Mouse (Mus musculus): ENCODE results near the gene Egflam. TPM values are rescaled to one million over a fixed set of nuclear protein-coding genes. Genes with fewer than 3 reads are reported as not detected.

Gene Egflam
- polyA plus RNA-seq, 1 experiment from 2014 or later, result 26.9 TPM

DNA sequence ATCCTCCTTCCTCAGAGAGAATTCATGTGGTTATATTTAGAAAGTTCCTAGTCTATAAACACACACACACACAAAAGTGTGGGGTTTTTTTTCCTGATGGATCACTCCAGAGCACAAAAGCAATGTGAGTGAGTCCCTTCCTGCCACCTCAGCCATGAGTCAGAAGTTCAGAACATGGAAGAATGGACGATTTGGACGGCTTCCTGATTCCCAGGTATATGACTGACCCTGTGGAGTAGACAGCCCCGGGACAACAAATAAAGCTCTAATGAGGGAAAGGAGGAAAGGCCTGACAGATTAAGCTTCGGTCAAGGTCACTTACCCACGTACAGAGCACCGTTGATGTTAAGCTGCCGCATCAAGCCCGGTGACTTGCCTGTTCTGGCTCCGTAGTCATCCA lies 190.0 kb downstream of the Egflam start:
- no peaks in the 10 kb centered on the region for H3K27me3 ChIP-seq
- ATAC-seq (ENCODE audit: borderline replicate concordance, extremely low read depth, low FRiP score, low TSS enrichment), result no peak
- no peaks in the 10 kb centered on the region for H3K36me3 ChIP-seq
- WGBS, result 78% methylated on average over 9 of the region's 9 CpGs
- H3K4me3 ChIP-seq, result no peak overlapping the region
- no peak overlapping the region for H3K27ac ChIP-seq
- no peak overlapping the region for H3K9ac ChIP-seq
- H3K4me1 ChIP-seq, result peaks cover 35% of the 10 kb centered on the region
- no peaks in the 10 kb centered on the region for H3K9me3 ChIP-seq
- H3K4me2 ChIP-seq, result no peak overlapping the region

DNA sequence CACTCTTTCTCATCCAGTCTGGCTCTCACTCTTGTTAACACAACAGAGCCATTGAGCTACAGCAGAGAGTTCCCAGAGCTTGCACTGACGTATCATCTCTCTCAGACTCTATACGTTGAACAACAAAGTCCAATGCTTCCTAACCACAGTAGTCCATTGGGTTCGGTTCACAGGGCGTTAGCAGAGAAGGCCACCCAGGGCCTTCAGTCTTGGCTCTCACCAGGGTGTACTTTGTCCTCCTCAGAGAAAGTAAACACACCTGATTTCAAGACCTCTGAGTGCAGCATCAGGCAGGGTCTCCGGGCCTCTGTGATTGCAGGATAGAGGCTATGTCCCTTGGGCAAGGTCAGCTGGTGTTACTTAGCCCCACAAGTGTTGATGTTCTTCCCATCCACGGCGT lies 190.9 kb downstream of the Egflam start:
- H3K9ac ChIP-seq, result no peak overlapping the region
- no peak overlapping the region for H3K4me2 ChIP-seq
- no peaks in the 10 kb centered on the region for H3K9me3 ChIP-seq
- no peaks in the 10 kb centered on the region for H3K36me3 ChIP-seq
- H3K27ac ChIP-seq, result no peak overlapping the region
- no peak overlapping the region for H3K4me3 ChIP-seq
- peaks cover 40% of the 10 kb centered on the region for H3K4me1 ChIP-seq
- WGBS, result 66% methylated on average over 7 of the region's 7 CpGs
- no peak for ATAC-seq (ENCODE audit: borderline replicate concordance, extremely low read depth, low FRiP score, low TSS enrichment)
- H3K27me3 ChIP-seq, result no peaks in the 10 kb centered on the region

DNA sequence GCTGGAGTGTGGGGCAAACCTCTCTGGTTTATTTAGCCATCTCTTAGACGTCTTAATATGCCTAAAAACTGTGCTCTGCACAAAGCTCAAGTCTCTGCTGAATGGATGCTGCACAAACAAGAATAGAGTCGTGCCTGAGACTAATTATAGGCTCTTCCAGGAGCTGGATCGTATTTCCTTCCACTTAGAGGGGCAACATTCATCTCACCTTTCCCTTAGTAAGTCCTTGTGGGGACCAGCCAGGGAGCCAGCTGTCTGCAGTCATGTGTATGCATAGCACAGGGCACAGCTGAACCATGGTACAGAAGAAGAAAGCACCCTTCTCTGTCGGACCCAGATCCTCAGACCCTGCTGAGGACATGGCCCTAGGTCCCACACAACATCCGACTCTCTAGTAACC lies 192.1 kb downstream of the Egflam start:
- WGBS, result 22% methylated on average over 5 of the region's 5 CpGs

DNA sequence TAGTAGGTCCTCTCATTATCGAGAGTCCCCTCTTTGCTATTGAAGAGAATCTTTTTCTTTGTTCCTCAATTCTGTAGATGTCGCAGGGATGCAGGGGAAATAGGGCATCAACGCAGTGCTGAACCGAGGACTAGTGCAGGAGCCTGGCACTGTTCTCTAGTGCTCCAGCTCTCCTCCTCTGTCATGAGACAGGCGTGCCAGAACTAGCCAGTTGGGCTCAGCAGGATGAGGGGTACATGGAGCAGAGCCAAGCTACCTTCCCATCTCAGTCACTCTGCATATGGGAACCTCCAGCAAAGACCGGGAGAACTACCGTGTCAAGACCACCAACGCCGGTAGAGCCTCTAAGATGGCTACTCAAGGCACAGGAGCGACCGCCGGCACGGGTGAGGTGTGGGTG lies 193.3 kb downstream of the Egflam start:
- Histone ChIP-seq H3K4me1 (peaks cover 55% of the 10 kb centered on the region), H3K27me3 (no peaks in the 10 kb centered on the region), H3K4me3 (no peak overlapping the region), H3K36me3 (no peaks in the 10 kb centered on the region), H3K4me2 (no peak overlapping the region), H3K27ac (no peak overlapping the region), H3K9ac (no peak overlapping the region), H3K9me3 (no peaks in the 10 kb centered on the region)
- no peak for ATAC-seq (ENCODE audit: borderline replicate concordance, extremely low read depth, low FRiP score, low TSS enrichment)
- 93% methylated on average over 13 of the region's 13 CpGs for WGBS

More for the DNA sequence above, 192.1 kb downstream of the Egflam start:
- H3K4me3 ChIP-seq, result no peak overlapping the region
- no peaks in the 10 kb centered on the region for H3K27me3 ChIP-seq
- no peak for ATAC-seq (ENCODE audit: borderline replicate concordance, extremely low read depth, low FRiP score, low TSS enrichment)
- no peak overlapping the region for H3K9ac ChIP-seq
- H3K9me3 ChIP-seq, result no peaks in the 10 kb centered on the region
- H3K4me2 ChIP-seq, result no peak overlapping the region
- peaks cover 51% of the 10 kb centered on the region for H3K4me1 ChIP-seq
- no peaks in the 10 kb centered on the region for H3K36me3 ChIP-seq
- no peak overlapping the region for H3K27ac ChIP-seq

DNA sequence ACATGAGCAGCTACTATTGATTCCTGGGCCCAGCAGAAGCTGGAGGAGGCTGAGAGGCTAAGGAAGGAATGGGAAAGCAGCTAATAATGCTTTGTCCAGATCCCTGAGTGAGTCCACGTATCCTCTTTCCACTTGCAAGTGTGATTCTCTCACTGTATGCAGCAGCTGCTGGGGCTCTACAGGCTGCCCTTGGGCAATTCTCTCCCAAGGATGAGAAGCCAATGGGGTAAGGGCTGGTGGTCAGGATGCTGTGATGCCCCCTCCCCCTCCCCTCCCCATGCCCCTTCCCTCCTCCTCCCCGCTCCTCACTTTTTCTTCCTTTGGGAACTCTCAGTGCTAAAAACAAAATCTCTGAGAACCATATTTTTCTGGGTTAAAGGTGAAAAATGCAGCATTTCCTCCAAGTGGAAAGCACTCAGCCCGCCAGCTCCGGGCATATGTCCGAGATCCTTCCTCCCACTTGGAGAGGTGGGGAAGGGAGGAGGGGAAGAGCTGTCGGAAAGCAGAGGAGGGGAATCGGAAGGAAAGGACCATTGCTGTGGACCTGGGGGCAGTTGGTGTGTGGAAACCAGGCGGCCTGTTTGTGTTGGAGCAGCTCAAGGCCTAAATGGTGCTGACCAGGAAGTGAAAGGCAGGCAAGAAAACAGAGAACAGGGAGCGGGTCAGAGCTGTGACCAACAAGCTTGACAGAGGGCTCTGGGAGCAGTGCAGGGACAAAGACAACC lies 194.4 kb downstream of the Egflam start:
- Histone ChIP-seq H3K36me3 (no peaks in the 10 kb centered on the region), H3K4me3 (no peak overlapping the region), H3K27me3 (no peaks in the 10 kb centered on the region), H3K4me1 (peaks cover 59% of the 10 kb centered on the region), H3K4me2 (no peak overlapping the region), H3K27ac (peak overlapping the region; percentile 82), H3K9ac (no peak overlapping the region), H3K9me3 (no peaks in the 10 kb centered on the region)
- WGBS, result 20% methylated on average over 8 of the region's 9 CpGs
- peak; percentile 69 for ATAC-seq (ENCODE audit: borderline replicate concordance, extremely low read depth, low FRiP score, low TSS enrichment)

DNA sequence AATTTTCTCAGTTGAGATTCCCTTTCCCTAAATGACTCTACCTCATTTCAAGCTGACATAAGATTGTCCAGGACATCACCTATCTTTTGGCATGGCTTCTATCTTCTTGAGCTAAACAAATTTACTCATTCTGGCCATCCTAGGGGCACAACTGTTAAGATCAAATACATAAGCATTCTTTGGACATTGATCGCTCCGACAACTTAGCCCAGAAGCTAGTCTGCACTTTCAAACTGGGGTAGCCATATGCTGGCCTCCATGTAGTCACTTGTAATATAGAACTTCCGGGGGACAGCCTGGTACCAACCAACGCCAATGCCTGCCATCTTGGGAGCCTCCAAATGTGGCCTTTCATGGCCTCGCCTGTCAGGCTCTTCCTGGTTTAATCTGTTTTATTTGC lies 195.2 kb downstream of the Egflam start:
- peak overlapping the region; percentile 82 for H3K27ac ChIP-seq

DNA sequence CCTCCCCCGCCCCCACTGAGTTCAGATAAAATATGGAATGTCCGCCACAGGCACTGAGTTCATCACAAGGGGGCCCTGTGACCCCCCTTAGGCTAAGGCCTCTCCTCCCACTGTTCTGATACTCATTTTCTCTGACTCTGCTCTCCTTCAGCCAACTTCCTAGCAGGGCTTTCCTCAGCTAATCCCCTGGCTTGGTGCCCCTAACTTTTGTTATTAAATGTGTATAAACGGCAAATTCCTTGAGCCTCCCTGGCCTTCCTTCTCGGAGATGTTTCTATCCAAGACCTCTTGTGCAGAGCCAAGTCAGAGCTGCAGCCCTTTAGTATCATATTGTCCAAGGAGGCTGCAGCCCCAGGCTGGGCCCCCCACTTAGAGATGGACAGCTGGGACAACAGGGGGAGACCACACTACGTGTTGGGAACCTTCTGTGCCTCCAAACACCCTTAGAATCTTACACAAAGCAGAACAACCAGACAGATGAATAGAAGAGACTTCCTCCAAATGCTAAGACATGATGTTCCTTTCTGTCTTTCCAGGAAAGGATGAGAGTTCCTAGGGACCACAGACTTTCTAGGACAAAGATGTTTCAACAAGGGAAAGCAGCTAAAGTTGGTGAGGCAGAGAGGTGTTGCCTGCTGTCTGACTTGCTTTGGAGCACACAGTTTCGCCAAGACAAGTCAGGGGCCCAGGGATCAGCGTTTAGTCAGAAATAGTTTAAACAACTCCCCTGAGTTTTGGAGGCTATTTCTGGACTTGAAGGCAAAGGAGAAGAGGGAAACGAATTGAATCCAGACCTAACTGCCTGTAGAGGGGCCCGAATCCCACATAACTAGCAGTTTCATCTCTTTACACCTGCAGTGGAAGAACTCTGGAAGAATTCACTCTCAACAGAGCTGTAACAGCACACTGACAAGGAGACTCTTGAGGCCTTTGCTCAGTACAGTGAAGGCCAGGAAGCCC lies 196.5 kb downstream of the Egflam start:
- H3K4me2 ChIP-seq, result no peak overlapping the region
- no peak overlapping the region for H3K4me3 ChIP-seq
- ATAC-seq (ENCODE audit: borderline replicate concordance, extremely low read depth, low FRiP score, low TSS enrichment), result 0 out of 2 replicates have a peak, but pooled peaks have one; percentile 28
- 35% methylated on average over 9 of the region's 9 CpGs for WGBS
- no peaks in the 10 kb centered on the region for H3K9me3 ChIP-seq
- H3K4me1 ChIP-seq, result peaks cover 51% of the 10 kb centered on the region
- no peaks in the 10 kb centered on the region for H3K27me3 ChIP-seq
- H3K27ac ChIP-seq, result peak overlapping the region; percentile 30
- H3K9ac ChIP-seq, result no peak overlapping the region
- no peaks in the 10 kb centered on the region for H3K36me3 ChIP-seq

More for the DNA sequence above, 195.2 kb downstream of the Egflam start:
- H3K4me3 ChIP-seq, result no peak overlapping the region
- no peaks in the 10 kb centered on the region for H3K9me3 ChIP-seq
- no peak for ATAC-seq (ENCODE audit: borderline replicate concordance, extremely low read depth, low FRiP score, low TSS enrichment)
- no peak overlapping the region for H3K9ac ChIP-seq
- H3K4me1 ChIP-seq, result peaks cover 61% of the 10 kb centered on the region
- H3K36me3 ChIP-seq, result no peaks in the 10 kb centered on the region
- 90% methylated on average over 5 of the region's 5 CpGs for WGBS
- no peaks in the 10 kb centered on the region for H3K27me3 ChIP-seq
- H3K4me2 ChIP-seq, result no peak overlapping the region

DNA sequence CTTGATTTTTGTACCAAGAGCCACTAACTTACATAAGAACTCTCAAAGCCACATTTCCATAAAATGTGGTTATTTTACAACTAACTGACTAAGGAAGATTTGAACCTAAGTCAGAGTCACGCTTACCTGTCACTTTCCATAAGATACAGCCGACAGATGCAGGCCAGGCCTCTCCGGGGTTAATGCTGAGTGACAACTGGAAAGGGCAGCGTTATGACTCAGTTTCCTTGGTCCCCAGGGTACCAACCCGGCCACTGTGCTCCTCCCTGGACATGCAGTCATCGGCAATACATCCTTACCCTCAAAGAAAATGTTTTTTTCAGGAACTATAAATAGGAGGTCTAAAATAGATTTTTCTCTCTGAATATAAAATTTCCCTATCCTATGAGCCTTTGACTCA lies 197.9 kb downstream of the Egflam start:
- Histone ChIP-seq H3K9me3 (no peaks in the 10 kb centered on the region), H3K4me1 (peaks cover 41% of the 10 kb centered on the region), H3K4me2 (no peak overlapping the region), H3K27ac (no peak overlapping the region), H3K27me3 (no peaks in the 10 kb centered on the region), H3K4me3 (no peak overlapping the region), H3K9ac (no peak overlapping the region), H3K36me3 (no peaks in the 10 kb centered on the region)
- WGBS, result 66% methylated on average over 6 of the region's 6 CpGs
- ATAC-seq (ENCODE audit: borderline replicate concordance, extremely low read depth, low FRiP score, low TSS enrichment), result no peak

DNA sequence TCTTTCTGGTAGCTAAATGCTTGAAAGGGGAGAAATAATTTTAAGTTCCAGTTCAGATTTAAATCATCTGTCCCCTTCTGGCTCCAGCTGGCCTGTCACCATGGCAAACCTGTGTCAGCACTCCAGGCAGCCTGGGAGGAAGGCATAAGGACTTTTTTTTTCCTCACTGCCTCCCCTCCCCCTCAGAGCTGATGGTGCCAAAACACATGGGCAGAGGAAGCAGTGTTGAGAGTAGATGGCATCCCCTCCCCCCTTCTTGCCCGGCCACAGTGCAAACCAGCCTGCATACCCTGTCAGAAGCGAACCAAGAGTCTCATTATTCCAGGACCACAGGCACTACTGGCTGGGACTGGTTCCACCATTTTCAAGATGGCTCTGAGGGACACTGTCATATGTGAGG lies 199.4 kb downstream of the Egflam start:
- no peak overlapping the region for H3K27ac ChIP-seq
- H3K36me3 ChIP-seq, result no peaks in the 10 kb centered on the region
- H3K4me1 ChIP-seq, result peaks cover 44% of the 10 kb centered on the region
- H3K9ac ChIP-seq, result no peak overlapping the region
- no peak overlapping the region for H3K4me2 ChIP-seq
- 40% methylated on average over 2 of the region's 2 CpGs for WGBS
- ATAC-seq (ENCODE audit: borderline replicate concordance, extremely low read depth, low FRiP score, low TSS enrichment), result peak; percentile 15; the same call in 1 of the 2 replicates
- H3K27me3 ChIP-seq, result no peaks in the 10 kb centered on the region
- H3K4me3 ChIP-seq, result no peak overlapping the region
- no peaks in the 10 kb centered on the region for H3K9me3 ChIP-seq

DNA sequence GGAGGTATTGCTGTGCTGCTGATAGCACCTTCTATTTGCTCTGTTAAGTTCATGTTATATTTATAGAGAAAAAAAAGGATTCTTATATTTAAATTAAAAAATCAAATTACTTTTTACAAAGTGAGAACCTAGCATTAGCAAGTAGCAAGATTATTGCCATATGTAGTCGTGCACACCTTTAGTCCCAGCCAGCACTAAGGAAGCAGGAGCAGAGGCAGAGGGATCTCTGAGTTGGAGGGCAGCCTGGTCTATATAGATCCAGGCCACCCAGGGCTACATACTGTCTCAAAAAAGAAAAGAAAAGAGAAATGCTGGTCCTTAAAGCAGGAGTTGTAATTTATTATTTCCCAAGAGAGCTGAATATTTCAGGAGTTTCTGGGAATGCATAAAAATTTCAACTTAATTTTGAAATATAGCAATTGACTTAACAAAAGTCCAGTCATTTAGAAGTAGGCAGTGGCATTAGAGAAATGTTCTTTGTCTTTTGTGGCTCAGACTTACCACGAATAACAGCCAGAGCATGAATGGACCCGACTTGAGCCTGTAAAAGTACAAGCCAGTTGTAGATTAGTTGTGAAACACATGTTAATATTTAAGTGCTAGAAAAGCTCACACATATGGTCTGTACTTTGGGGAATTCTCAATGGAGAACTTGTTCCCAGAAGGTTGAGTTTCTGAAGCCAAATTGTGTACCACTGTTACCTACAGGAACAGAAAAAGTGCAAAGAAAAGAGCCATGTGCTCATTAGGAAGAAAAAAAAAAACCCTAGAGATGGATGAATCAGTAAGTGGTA lies 200.3 kb downstream of the Egflam start:
- no peak overlapping the region for H3K4me2 ChIP-seq
- no peak overlapping the region for H3K4me3 ChIP-seq
- ATAC-seq (ENCODE audit: borderline replicate concordance, extremely low read depth, low FRiP score, low TSS enrichment), result no peak
- H3K27ac ChIP-seq, result no peak overlapping the region
- H3K9ac ChIP-seq, result no peak overlapping the region
- WGBS, result 66% methylated on average over 3 of the region's 3 CpGs
- H3K36me3 ChIP-seq, result 0 out of 2 replicates have a peak, but pooled peaks cover 3% of the 10 kb centered on the region
- no peaks in the 10 kb centered on the region for H3K9me3 ChIP-seq
- peaks cover 40% of the 10 kb centered on the region for H3K4me1 ChIP-seq
- no peaks in the 10 kb centered on the region for H3K27me3 ChIP-seq

DNA sequence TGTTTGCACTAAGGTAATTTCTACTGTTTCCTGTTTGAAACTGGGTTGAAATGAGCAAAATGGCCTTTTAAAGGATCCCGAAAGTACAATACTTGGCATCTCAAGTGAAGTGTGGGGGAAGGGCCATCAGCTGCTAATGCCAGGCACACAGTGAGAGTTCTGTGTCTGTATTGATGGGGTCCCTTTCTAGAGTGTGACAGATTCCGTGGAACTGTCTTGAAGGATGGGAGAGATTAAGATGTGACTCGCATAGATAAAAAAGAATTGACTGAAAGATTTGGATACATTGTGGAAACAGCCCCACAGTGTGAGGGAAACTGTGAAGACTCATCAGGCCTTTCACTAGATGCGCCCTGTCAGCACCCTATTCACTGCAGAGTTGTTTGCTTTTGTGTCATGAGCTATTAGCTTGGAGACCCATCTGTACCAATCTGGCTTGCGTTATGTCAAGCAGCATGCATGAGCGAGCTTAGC lies 203.4 kb downstream of the Egflam start:
- WGBS, result 56% methylated on average over 6 of the region's 6 CpGs
- ATAC-seq (ENCODE audit: borderline replicate concordance, extremely low read depth, low FRiP score, low TSS enrichment), result no peak
- peaks cover 24% of the 10 kb centered on the region for H3K36me3 ChIP-seq
- H3K9me3 ChIP-seq, result no peaks in the 10 kb centered on the region
- H3K4me3 ChIP-seq, result no peak overlapping the region
- H3K27ac ChIP-seq, result peak overlapping the region; percentile 59
- H3K4me1 ChIP-seq, result peaks cover 36% of the 10 kb centered on the region
- no peaks in the 10 kb centered on the region for H3K27me3 ChIP-seq
- H3K4me2 ChIP-seq, result no peak overlapping the region
- H3K9ac ChIP-seq, result no peak overlapping the region

All from lung, embryonic 15.5 days (tissue).